Mouse (Mus musculus) splenic B cell, adult 2 months (primary cell): ENCODE results near the gene Kif1a.

Experiments used
- DNase-seq: peaks from one replicate; pipeline ENCODE4 v3.0.0-alpha.2; 2011; ENCODE audit warnings: low read depth, low spot score
- H3K27me3 ChIP-seq: 2 replicates; pipeline ENCODE4 v1.6.1; 2012; ENCODE audit warnings: mild to moderate bottlenecking, low read length, moderate library complexity, mixed read lengths; ENCODE audit not compliant: control insufficient read depth, poor library complexity, insufficient read depth, severe bottlenecking
- H3K36me3 ChIP-seq: 2 replicates; pipeline ENCODE4 v1.6.1; 2012; ENCODE audit warnings: mild to moderate bottlenecking, low read length, moderate library complexity, mixed read lengths; ENCODE audit not compliant: control insufficient read depth, poor library complexity, insufficient read depth, severe bottlenecking

The Kif1a gene

GRCm38 (mm10) chr1:93118816-93119215 lies 17.1 kb upstream of the Kif1a start:
- H3K27me3 ChIP-seq: no peaks in the 10 kb centered on the region
- no peak for DNase-seq
- no peaks in the 10 kb centered on the region for H3K36me3 ChIP-seq

GRCm38 (mm10) chr1:93115471-93115870 lies 13.7 kb upstream of the Kif1a start:
- no peak for DNase-seq
- Histone ChIP-seq H3K36me3 (no peaks in the 10 kb centered on the region), H3K27me3 (no peaks in the 10 kb centered on the region)

- H3K27me3 ChIP-seq: no peaks in the 10 kb centered on the region
- no peaks in the 10 kb centered on the region for H3K36me3 ChIP-seq
- DNase-seq: peak; percentile 8
Observed at GRCm38 (mm10) chr1:93114713-93115463, 13.1 kb upstream of the Kif1a start.

GRCm38 (mm10) chr1:93102700-93103099 lies 949 bp upstream of the Kif1a start:
- Histone ChIP-seq H3K27me3 (no peaks in the 10 kb centered on the region), H3K36me3 (no peaks in the 10 kb centered on the region)
- no peak for DNase-seq

- DNase-seq: no peak
- no peaks in the 10 kb centered on the region for H3K27me3 ChIP-seq
- no peaks in the 10 kb centered on the region for H3K36me3 ChIP-seq
Observed at GRCm38 (mm10) chr1:93100576-93101491, 917 bp downstream of the Kif1a start.

GRCm38 (mm10) chr1:93100243-93100575 lies 1.5 kb downstream of the Kif1a start:
- DNase-seq: no peak
- Histone ChIP-seq H3K36me3 (no peaks in the 10 kb centered on the region), H3K27me3 (no peaks in the 10 kb centered on the region)

- no peak for DNase-seq
- H3K27me3 ChIP-seq: no peaks in the 10 kb centered on the region
- no peaks in the 10 kb centered on the region for H3K36me3 ChIP-seq
Observed at GRCm38 (mm10) chr1:93098956-93099355, 2.8 kb downstream of the Kif1a start.

- Histone ChIP-seq H3K27me3 (no peaks in the 10 kb centered on the region), H3K36me3 (no peaks in the 10 kb centered on the region)
- DNase-seq: no peak
Observed at GRCm38 (mm10) chr1:93092582-93092981, 9.2 kb downstream of the Kif1a start.

- Histone ChIP-seq H3K27me3 (no peaks in the 10 kb centered on the region), H3K36me3 (no peaks in the 10 kb centered on the region)
- DNase-seq: no peak
Observed at GRCm38 (mm10) chr1:93085136-93085535, 16.6 kb downstream of the Kif1a start.

- H3K36me3 ChIP-seq: no peaks in the 10 kb centered on the region
- no peak for DNase-seq
- no peaks in the 10 kb centered on the region for H3K27me3 ChIP-seq
Observed at GRCm38 (mm10) chr1:93083420-93084285, 18.1 kb downstream of the Kif1a start.

- Histone ChIP-seq H3K36me3 (no peaks in the 10 kb centered on the region), H3K27me3 (no peaks in the 10 kb centered on the region)
- no peak for DNase-seq
Observed at GRCm38 (mm10) chr1:93082121-93082520, 19.6 kb downstream of the Kif1a start.

- Histone ChIP-seq H3K36me3 (no peaks in the 10 kb centered on the region), H3K27me3 (no peaks in the 10 kb centered on the region)
- DNase-seq: peak; percentile 29
Observed at GRCm38 (mm10) chr1:93080930-93081589, 20.7 kb downstream of the Kif1a start.

GRCm38 (mm10) chr1:93079602-93080001 lies 22.1 kb downstream of the Kif1a start:
- no peak for DNase-seq
- no peaks in the 10 kb centered on the region for H3K36me3 ChIP-seq

GRCm38 (mm10) chr1:93072279-93072865 lies 29.4 kb downstream of the Kif1a start:
- Histone ChIP-seq H3K36me3 (no peaks in the 10 kb centered on the region), H3K27me3 (no peaks in the 10 kb centered on the region)
- DNase-seq: peak; percentile 5

More at GRCm38 (mm10) chr1:93079602-93080001, 22.1 kb downstream of the Kif1a start:
- H3K27me3 ChIP-seq: no peaks in the 10 kb centered on the region
